Mouse (Mus musculus) bone marrow, adult 2 months (tissue): ENCODE results near the gene Kcnip4.

Experiments used
- CTCF ChIP-seq: fragments of 200-500 bp; IDR thresholded peaks from 2 replicates; pipeline ENCODE4 v1.5.1; 2011; ENCODE audit warnings: low read length, control low read depth; ENCODE audit not compliant: control insufficient read depth, insufficient read depth
- POLR2A ChIP-seq: fragments of 200-500 bp; IDR thresholded peaks from 2 replicates; pipeline ENCODE4 v1.6.1; 2011; ENCODE audit warnings: low read depth, mild to moderate bottlenecking, control low read depth, low read length, borderline replicate concordance; ENCODE audit not compliant: control insufficient read depth

DNA sequence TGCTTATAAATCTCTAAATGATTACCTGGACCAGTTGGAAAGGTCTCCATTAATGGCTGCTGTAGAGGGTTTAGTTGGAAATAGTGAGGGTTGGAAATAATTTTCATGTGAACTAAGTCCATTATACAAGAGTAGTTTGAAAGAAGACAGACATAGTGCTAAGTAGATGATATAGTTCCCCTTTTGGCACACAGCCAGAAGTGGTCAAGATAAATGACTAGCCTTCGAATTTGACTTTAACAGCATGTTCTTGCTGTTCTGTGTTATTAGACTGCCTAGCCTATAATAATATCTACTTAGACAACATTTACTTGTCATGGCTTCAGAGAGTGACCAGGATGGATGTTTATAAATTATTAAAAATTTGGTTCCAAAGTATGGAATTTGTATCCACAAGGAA is 941.3 kb downstream of the Kcnip4 start:
- TF ChIP-seq CTCF: no peak
- TF ChIP-seq POLR2A: no peak
